Mouse (Mus musculus): ENCODE measurements around the gene Capn13. TPM values are rescaled to one million over a fixed set of nuclear protein-coding genes. Genes with fewer than 3 reads are reported as not detected.

Gene Capn13
- polyA plus RNA-seq, 1 experiment from 2014 or later, result not detected

- Histone ChIP-seq H3K4me3 (no peak overlapping the region), H3K27ac (replicated peaks) (no peak overlapping the region), H3K27me3 (replicated peaks; ENCODE audit: low read depth, poor library complexity, severe bottlenecking) (no peaks in the 10 kb centered on the region), H3K9me3 (no peaks in the 10 kb centered on the region), H3K4me1 (no peaks in the 10 kb centered on the region), H3K36me3 (replicated peaks) (no peaks in the 10 kb centered on the region)
- WGBS, result 59% methylated on average over 6 of the region's 6 CpGs
- no peak for DNase-seq (ENCODE audit: low spot score)
These were observed 75.9 kb downstream of the Capn13 start for GRCm38 (mm10) chr17:73324732-73325131.

GRCm38 (mm10) chr17:73323981-73324380 is 76.7 kb downstream of the Capn13 start:
- no peak overlapping the region for H3K4me3 ChIP-seq
- no peaks in the 10 kb centered on the region for H3K4me1 ChIP-seq
- 85% methylated on average over 3 of the region's 3 CpGs for WGBS
- no peak overlapping the region for H3K27ac ChIP-seq (replicated peaks)
- no peaks in the 10 kb centered on the region for H3K9me3 ChIP-seq
- no peaks in the 10 kb centered on the region for H3K36me3 ChIP-seq (replicated peaks)
- no peak for DNase-seq (ENCODE audit: low spot score)
- no peaks in the 10 kb centered on the region for H3K27me3 ChIP-seq (replicated peaks; ENCODE audit: low read depth, poor library complexity, severe bottlenecking)

GRCm38 (mm10) chr17:73314786-73315185 is 85.9 kb downstream of the Capn13 start:
- no peak for DNase-seq (ENCODE audit: low spot score)
- no peak overlapping the region for H3K27ac ChIP-seq (replicated peaks)
- no peaks in the 10 kb centered on the region for H3K36me3 ChIP-seq (replicated peaks)
- no peaks in the 10 kb centered on the region for H3K9me3 ChIP-seq
- WGBS, result 95% methylated on average over 13 of the region's 13 CpGs
- no peak overlapping the region for H3K4me3 ChIP-seq
- H3K4me1 ChIP-seq, result 0 out of 2 replicates have a peak, but pooled peaks cover 2% of the 10 kb centered on the region
- no peaks in the 10 kb centered on the region for H3K27me3 ChIP-seq (replicated peaks; ENCODE audit: low read depth, poor library complexity, severe bottlenecking)

DNA sequence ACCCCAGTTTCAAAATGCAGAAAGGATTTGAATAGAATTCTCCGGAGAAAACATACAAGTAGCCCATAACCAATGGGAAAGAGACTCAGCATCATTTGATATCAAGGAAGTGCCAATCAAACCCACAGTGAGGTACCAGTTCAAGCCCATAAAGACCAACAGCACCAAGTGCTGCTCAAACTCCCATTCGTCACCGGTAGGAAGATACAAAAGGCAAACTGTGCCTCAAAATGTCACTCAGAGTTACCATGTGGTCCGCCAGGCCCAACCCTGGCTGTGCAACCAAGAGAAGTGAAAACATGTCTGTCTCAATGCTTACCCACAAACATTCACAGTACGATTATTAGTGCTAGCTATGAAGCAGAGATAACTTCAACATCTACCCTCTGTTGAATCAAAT is 89.2 kb downstream of the Capn13 start:
- Histone ChIP-seq H3K27me3 (replicated peaks; ENCODE audit: low read depth, poor library complexity, severe bottlenecking) (no peaks in the 10 kb centered on the region), H3K4me3 (no peak overlapping the region), H3K27ac (replicated peaks) (no peak overlapping the region), H3K9me3 (no peaks in the 10 kb centered on the region), H3K36me3 (replicated peaks) (no peaks in the 10 kb centered on the region), H3K4me1 (peaks cover 10% of the 10 kb centered on the region)
- DNase-seq (ENCODE audit: low spot score), result no peak
- WGBS, result 93% methylated on average over 5 of the region's 5 CpGs

DNA sequence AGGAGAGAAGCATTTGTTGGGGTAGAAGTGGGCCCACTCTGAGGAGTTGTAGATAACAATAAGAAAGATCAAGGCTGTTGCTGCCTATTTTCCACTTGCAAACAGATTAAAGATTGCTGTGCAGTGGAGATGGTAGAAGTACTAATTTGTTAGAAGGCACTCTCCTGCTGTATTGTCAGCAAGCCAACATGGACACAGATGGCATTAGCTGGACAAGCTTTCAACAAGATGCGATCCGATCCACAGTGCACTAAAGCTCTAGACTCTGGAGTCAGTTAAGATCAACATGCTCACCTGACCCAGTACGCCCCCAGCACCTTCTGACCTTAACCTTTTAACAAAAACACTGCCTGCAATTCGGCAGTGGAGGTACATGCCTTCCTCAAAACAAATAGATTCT is 92.0 kb downstream of the Capn13 start:
- no peaks in the 10 kb centered on the region for H3K9me3 ChIP-seq
- H3K27me3 ChIP-seq (replicated peaks; ENCODE audit: low read depth, poor library complexity, severe bottlenecking), result peaks cover 15% of the 10 kb centered on the region
- no peak overlapping the region for H3K27ac ChIP-seq (replicated peaks)
- H3K4me3 ChIP-seq, result no peak overlapping the region
- DNase-seq (ENCODE audit: low spot score), result no peak
- WGBS, result 82% methylated on average over 4 of the region's 4 CpGs
- peaks cover 10% of the 10 kb centered on the region for H3K4me1 ChIP-seq
- no peaks in the 10 kb centered on the region for H3K36me3 ChIP-seq (replicated peaks)

DNA sequence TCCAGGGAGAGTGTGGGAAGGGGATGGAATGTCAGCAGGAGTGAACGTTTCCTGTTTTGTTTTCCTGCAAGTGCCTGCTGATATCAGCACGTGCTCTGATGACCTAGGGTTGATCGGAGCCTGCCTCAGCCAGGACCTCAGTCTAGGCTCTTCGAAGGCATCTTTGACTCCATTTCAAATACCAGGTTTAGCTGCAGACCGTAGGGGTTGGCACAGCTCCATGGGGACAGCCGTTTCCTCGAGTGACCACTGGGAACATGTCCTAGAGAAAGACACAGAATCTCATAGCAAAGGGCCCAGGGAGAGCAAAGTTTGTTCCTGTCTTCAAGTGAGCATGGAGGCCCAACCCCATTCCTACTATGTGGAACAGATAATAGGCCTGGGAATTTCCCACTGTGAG is 94.0 kb downstream of the Capn13 start:
- no peak for DNase-seq (ENCODE audit: low spot score)
- Histone ChIP-seq H3K4me1 (peaks cover 10% of the 10 kb centered on the region), H3K27me3 (replicated peaks; ENCODE audit: low read depth, poor library complexity, severe bottlenecking) (peaks cover 18% of the 10 kb centered on the region), H3K36me3 (replicated peaks) (no peaks in the 10 kb centered on the region), H3K9me3 (no peaks in the 10 kb centered on the region), H3K4me3 (no peak overlapping the region), H3K27ac (replicated peaks) (no peak overlapping the region)
- whole genome bisulfite sequencing, result 51% methylated on average over 7 of the region's 7 CpGs

GRCm38 (mm10) chr17:73305622-73306021 is 95.0 kb downstream of the Capn13 start:
- WGBS, result 62% methylated on average over 9 of the region's 9 CpGs
- DNase-seq (ENCODE audit: low spot score), result peak; percentile 78
- no peaks in the 10 kb centered on the region for H3K9me3 ChIP-seq

DNA sequence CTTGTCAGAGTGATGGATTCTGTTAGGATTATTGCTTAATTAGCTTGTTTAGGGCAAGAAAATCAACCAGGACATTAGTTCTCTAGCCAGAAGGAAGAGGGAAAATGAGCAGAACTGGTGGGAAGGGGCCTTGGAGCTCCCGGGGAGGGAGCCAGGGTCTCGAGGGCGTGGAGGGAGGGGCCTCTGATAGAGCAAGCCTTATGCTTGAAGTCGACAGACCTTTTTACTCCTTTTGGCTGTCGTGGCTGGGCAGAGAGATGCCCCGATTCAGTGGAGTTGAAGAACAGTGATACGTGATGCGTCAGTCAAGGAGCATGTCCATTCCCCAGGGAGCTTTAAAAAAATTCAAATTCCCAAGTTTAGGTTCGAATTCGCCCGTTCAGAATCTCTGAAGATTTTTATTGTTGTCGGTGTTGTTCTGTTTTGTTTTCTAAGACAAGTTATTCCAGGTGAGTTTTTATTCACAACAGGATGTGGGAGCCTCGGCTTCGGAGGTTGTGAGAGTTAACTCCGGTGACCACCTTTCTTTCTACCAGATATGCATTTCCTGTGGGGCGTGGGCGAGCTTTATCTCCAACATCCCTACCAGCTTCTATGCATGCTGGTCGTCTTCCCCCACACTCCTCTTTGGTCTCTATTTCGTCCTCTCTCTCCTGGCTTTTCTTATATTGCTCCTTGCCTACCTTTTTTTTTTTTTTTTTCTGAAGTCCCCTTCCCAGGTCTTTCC is 96.4 kb downstream of the Capn13 start:
- Histone ChIP-seq H3K4me3 (no peak overlapping the region), H3K4me1 (peaks cover 10% of the 10 kb centered on the region), H3K27me3 (replicated peaks; ENCODE audit: low read depth, poor library complexity, severe bottlenecking) (peaks cover 23% of the 10 kb centered on the region), H3K36me3 (replicated peaks) (no peaks in the 10 kb centered on the region), H3K27ac (replicated peaks) (no peak overlapping the region), H3K9me3 (no peaks in the 10 kb centered on the region)
- no peak for DNase-seq (ENCODE audit: low spot score)
- 66% methylated on average over 19 of the region's 19 CpGs for WGBS

More at GRCm38 (mm10) chr17:73305622-73306021, 95.0 kb downstream of the Capn13 start:
- no peaks in the 10 kb centered on the region for H3K36me3 ChIP-seq (replicated peaks)
- H3K27ac ChIP-seq (replicated peaks), result no peak overlapping the region
- peaks cover 18% of the 10 kb centered on the region for H3K27me3 ChIP-seq (replicated peaks; ENCODE audit: low read depth, poor library complexity, severe bottlenecking)
- H3K4me1 ChIP-seq, result peaks cover 10% of the 10 kb centered on the region
- no peak overlapping the region for H3K4me3 ChIP-seq

DNA sequence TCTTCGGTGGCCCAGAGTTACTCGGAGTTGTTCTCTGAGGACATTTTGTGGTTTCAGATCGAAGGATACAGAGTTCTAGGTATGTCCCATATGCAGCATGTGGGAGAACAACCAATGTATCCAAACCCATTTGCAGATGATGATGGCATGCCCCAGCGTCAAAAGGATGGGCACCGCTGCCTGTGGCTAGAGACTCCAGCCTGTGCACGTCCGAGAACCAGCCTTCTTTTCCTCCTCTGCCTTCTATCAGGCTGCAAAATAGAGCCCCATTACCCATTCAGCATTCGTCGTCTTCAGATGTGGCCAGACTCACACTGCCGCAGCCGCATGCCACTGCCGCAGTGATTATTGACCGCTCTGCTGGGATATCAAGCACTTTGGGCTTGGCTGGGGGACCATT is 97.0 kb downstream of the Capn13 start:
- H3K9me3 ChIP-seq, result no peaks in the 10 kb centered on the region
- H3K27ac ChIP-seq (replicated peaks), result no peak overlapping the region
- H3K4me1 ChIP-seq, result peaks cover 10% of the 10 kb centered on the region
- H3K27me3 ChIP-seq (replicated peaks; ENCODE audit: low read depth, poor library complexity, severe bottlenecking), result peaks cover 23% of the 10 kb centered on the region
- WGBS, result 79% methylated on average over 13 of the region's 13 CpGs
- no peaks in the 10 kb centered on the region for H3K36me3 ChIP-seq (replicated peaks)
- DNase-seq (ENCODE audit: low spot score), result no peak
- no peak overlapping the region for H3K4me3 ChIP-seq

- WGBS, result 36% methylated on average over 5 of the region's 5 CpGs
- Histone ChIP-seq H3K27ac (replicated peaks) (no peak overlapping the region), H3K36me3 (replicated peaks) (no peaks in the 10 kb centered on the region), H3K4me3 (no peak overlapping the region), H3K4me1 (peaks cover 10% of the 10 kb centered on the region), H3K9me3 (no peaks in the 10 kb centered on the region), H3K27me3 (replicated peaks; ENCODE audit: low read depth, poor library complexity, severe bottlenecking) (peaks cover 23% of the 10 kb centered on the region)
- DNase-seq (ENCODE audit: low spot score), result peak; percentile 74
These were observed 97.4 kb downstream of the Capn13 start for GRCm38 (mm10) chr17:73303217-73303616.

DNA sequence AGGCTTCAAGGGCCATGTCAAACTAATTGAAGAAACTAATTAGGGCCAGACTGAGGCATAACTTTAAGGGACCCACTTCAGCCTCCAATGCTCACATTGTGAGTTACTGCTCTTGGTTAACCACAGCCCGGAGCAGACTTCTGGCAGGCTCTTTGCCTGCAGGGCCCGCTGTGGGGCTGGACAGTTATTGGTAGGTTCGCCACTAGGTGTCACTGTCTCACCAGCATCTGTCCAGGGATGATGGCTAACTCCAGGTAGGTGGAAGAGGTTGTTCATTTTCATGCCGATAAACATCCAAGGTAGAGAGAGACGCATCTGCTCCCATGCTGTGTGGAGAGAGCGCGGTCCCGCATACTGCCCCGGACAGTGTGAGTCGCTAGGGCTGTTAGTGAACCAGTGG is 98.6 kb downstream of the Capn13 start:
- no peak overlapping the region for H3K4me3 ChIP-seq
- peak; percentile 82 for DNase-seq (ENCODE audit: low spot score)
- H3K27ac ChIP-seq (replicated peaks), result no peak overlapping the region
- H3K27me3 ChIP-seq (replicated peaks; ENCODE audit: low read depth, poor library complexity, severe bottlenecking), result peaks cover 27% of the 10 kb centered on the region
- 6% methylated on average over 10 of the region's 10 CpGs for WGBS
- peaks cover 15% of the 10 kb centered on the region for H3K4me1 ChIP-seq
- H3K36me3 ChIP-seq (replicated peaks), result no peaks in the 10 kb centered on the region
- H3K9me3 ChIP-seq, result no peaks in the 10 kb centered on the region

GRCm38 (mm10) chr17:73301258-73302050 is 99.2 kb downstream of the Capn13 start:
- Histone ChIP-seq H3K4me1 (peaks cover 9% of the 10 kb centered on the region), H3K27me3 (replicated peaks; ENCODE audit: low read depth, poor library complexity, severe bottlenecking) (peaks cover 27% of the 10 kb centered on the region), H3K27ac (replicated peaks) (no peak overlapping the region), H3K9me3 (no peaks in the 10 kb centered on the region), H3K36me3 (replicated peaks) (no peaks in the 10 kb centered on the region), H3K4me3 (no peak overlapping the region)
- DNase-seq (ENCODE audit: low spot score), result peak; percentile 59
- 39% methylated on average over 15 of the region's 15 CpGs for WGBS

Measured in embryonic facial prominence, embryonic 10.5 days (tissue).